Mouse (Mus musculus) frontal cortex, postnatal 14 days (tissue): Measurements from ENCODE around the gene Agap1.

Experiments
- DNase-seq, 2 experiments: peaks; one replicate each; pipeline ENCODE4 v3.0.0; 2022; ENCODE audit warnings: low spot score in 2 of 2

The Agap1 gene

GRCm38 (mm10) chr1:89544094-89544493 is 89.5 kb downstream of the Agap1 start:
- DNase-seq: no peak

- no peak for DNase-seq
These were observed 90.5 kb downstream of the Agap1 start for GRCm38 (mm10) chr1:89545099-89545498.

GRCm38 (mm10) chr1:89547525-89548504 is 93.2 kb downstream of the Agap1 start:
- no peak for DNase-seq

GRCm38 (mm10) chr1:89550061-89550869 is 95.7 kb downstream of the Agap1 start:
- peak in 1 of 2 experiments; percentile 23 for DNase-seq

- DNase-seq: no peak
These were observed 97.9 kb downstream of the Agap1 start for GRCm38 (mm10) chr1:89552470-89552869.

- DNase-seq: no peak
These were observed 99.2 kb downstream of the Agap1 start for GRCm38 (mm10) chr1:89553791-89554190.

- DNase-seq: no peak
These were observed 100.6 kb downstream of the Agap1 start for GRCm38 (mm10) chr1:89554969-89555856.

GRCm38 (mm10) chr1:89556006-89556405 is 101.4 kb downstream of the Agap1 start:
- DNase-seq: no peak

- DNase-seq: no peak
These were observed 102.8 kb downstream of the Agap1 start for GRCm38 (mm10) chr1:89557401-89557800.

- no peak for DNase-seq
These were observed 103.5 kb downstream of the Agap1 start for GRCm38 (mm10) chr1:89558080-89558479.

- no peak for DNase-seq
These were observed 108.8 kb downstream of the Agap1 start for GRCm38 (mm10) chr1:89563399-89563798.

GRCm38 (mm10) chr1:89566578-89567488 is 112.2 kb downstream of the Agap1 start:
- DNase-seq: no peak

- no peak for DNase-seq
These were observed 114.2 kb downstream of the Agap1 start for GRCm38 (mm10) chr1:89568546-89569405.

- DNase-seq: no peak
These were observed 116.1 kb downstream of the Agap1 start for GRCm38 (mm10) chr1:89570522-89571299.

- no peak for DNase-seq
These were observed 118.9 kb downstream of the Agap1 start for GRCm38 (mm10) chr1:89573486-89573885.

- no peak for DNase-seq
These were observed 120.6 kb downstream of the Agap1 start for GRCm38 (mm10) chr1:89574941-89575890.

- DNase-seq: no peak
These were observed 121.7 kb downstream of the Agap1 start for GRCm38 (mm10) chr1:89576174-89576890.
